Mouse (Mus musculus) hindbrain, embryonic 12.5 days (tissue): ENCODE results near the gene Upk3bl. TPM values are rescaled to one million over a fixed set of nuclear protein-coding genes. Genes with fewer than 3 reads are reported as not detected.

ENCODE experiments used
- ATAC-seq: fragments of 200-750 bp; cut with Nextera tagmentation; 2 replicates; pipeline ENCODE4 v1.8.0; 2017; ENCODE audit warnings: moderate TSS enrichment; ENCODE audit not compliant: low FRiP score
- H3K27ac ChIP-seq: fragments of 300-500 bp; sonication (generic); 2 replicates; pipeline ENCODE4 v1.5.1; 2016; ENCODE audit warnings: mild to moderate bottlenecking
- H3K27me3 ChIP-seq: fragments of 300-500 bp; sonication (generic); 2 replicates; pipeline ENCODE4 v1.6.1; 2016; ENCODE audit warnings: mild to moderate bottlenecking
- H3K36me3 ChIP-seq: fragments of 300-500 bp; sonication (generic); 2 replicates; pipeline ENCODE4 v1.6.1; 2016; ENCODE audit warnings: mild to moderate bottlenecking
- H3K4me1 ChIP-seq: fragments of 300-500 bp; sonication (generic); 2 replicates; pipeline ENCODE4 v1.6.1; 2016
- H3K4me2 ChIP-seq: fragments of 300-500 bp; sonication (generic); replicated peaks from 2 replicates; pipeline ENCODE4 v1.6.1; 2016; ENCODE audit warnings: mild to moderate bottlenecking
- H3K4me3 ChIP-seq: fragments of 300-500 bp; sonication (generic); 2 replicates; pipeline ENCODE4 v1.5.1; 2016; ENCODE audit warnings: mild to moderate bottlenecking
- H3K9ac ChIP-seq: fragments of 300-500 bp; sonication (generic); 2 replicates; pipeline ENCODE4 v1.6.1; 2016; ENCODE audit warnings: mild to moderate bottlenecking, moderate library complexity
- H3K9me3 ChIP-seq: fragments of 300-500 bp; sonication (generic); replicated peaks from 2 replicates; pipeline ENCODE4 v1.6.1; 2016; ENCODE audit warnings: mild to moderate bottlenecking
- WGBS: fragments of 180-500 bp; shearing (Covaris S2); methylation state at CpG from one replicate; pipeline ENCODE4 v1.1.7; 2016; 5-methylcytosine and 5-hydroxymethylcytosine counted together
- polyA plus RNA-seq: library from polyadenylated mRNA; unstranded; fragments of >200 nt; fragmentation: Nextera tagmentation; extraction: Ambion mirVana; gene quantifications from 2 replicates; pipeline ENCODE4 v1.2.1, GENCODE M21; 2016

Upk3bl gene
- 1.5 and 2.0 TPM in 2 replicates for polyA plus RNA-seq

DNA sequence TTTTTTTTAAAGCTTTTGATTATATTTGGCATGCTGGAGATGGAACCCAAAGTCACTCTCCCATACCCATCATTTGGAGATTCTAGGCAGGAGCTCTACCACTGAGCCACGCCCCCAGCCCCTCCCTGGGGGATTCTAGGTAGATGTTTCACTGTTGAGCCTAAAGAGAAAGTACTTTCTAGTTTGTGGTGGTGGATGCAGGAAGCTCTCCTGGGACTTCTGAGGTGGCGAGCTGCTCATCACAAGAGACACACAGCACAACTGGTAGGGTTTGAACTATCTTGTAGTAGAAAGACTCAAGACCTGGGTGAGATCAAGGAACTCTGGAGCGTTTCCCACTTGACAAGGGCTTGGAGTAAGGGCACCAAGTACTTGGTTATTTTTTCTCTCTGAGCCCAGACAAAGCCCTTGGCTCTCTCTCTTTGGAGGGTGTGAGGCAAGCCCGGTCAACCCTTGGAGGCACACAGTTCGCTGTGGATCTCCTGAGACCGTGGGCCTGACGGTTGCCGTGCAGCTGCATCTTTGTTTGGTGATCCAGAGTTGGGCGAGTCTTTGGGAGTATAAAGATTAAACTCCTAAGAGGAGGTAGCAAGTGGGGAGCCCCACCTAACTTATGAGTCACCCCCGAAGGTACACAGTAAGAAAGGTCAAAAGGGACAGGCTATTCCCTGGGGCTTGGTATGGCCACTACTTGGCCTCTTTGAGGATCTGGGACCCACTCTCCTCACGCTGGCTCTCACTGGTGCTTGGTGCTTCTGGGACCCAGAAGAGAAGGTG, at the start of gene Upk3bl:
Upk3bl (plus strand) TSS at position 192 of the 777 bp plus-strand sequence.
- H3K9ac ChIP-seq, result no peak within 1 kb of the TSS
- no peaks in the 10 kb centered on the region for H3K9me3 ChIP-seq
- ATAC-seq, result no peak
- no peak within 1 kb of the TSS for H3K27ac ChIP-seq
- no peaks in the 10 kb centered on the region for H3K36me3 ChIP-seq
- H3K27me3 ChIP-seq, result no peaks in the 10 kb centered on the region
- WGBS, result 95% methylated on average over 11 of the region's 11 CpGs
- H3K4me3 ChIP-seq, result no peak within 1 kb of the TSS
- H3K4me1 ChIP-seq, result peaks cover 18% of the 10 kb centered on the region
- H3K4me2 ChIP-seq, result no peak within 1 kb of the TSS

- no peak for ATAC-seq
- no peaks in the 10 kb centered on the region for H3K9me3 ChIP-seq
- H3K4me3 ChIP-seq, result no peak overlapping the region
- no peak overlapping the region for H3K4me2 ChIP-seq
- peaks cover 17% of the 10 kb centered on the region; the same call in 1 of the 2 replicates for H3K36me3 ChIP-seq
- no peak overlapping the region for H3K9ac ChIP-seq
- 78% methylated on average over 4 of the region's 4 CpGs for WGBS
- no peak overlapping the region for H3K27ac ChIP-seq
- H3K27me3 ChIP-seq, result no peaks in the 10 kb centered on the region
- no peaks in the 10 kb centered on the region; the same call in 1 of the 2 replicates for H3K4me1 ChIP-seq
Measured at GRCm38 (mm10) chr5:136004537-136004936, 49.8 kb upstream of the Upk3bl start.

GRCm38 (mm10) chr5:136007745-136008144, 46.5 kb upstream of the Upk3bl start:
- Histone ChIP-seq H3K27ac (no peak overlapping the region), H3K9ac (no peak overlapping the region), H3K4me2 (no peak overlapping the region), H3K27me3 (no peaks in the 10 kb centered on the region), H3K9me3 (no peaks in the 10 kb centered on the region), H3K4me3 (no peak overlapping the region), H3K36me3 (peaks cover 29% of the 10 kb centered on the region), H3K4me1 (no peaks in the 10 kb centered on the region; the same call in 1 of the 2 replicates)
- 81% methylated on average over 7 of the region's 7 CpGs for WGBS
- ATAC-seq, result no peak

GRCm38 (mm10) chr5:136014877-136015276, 39.4 kb upstream of the Upk3bl start:
- H3K36me3 ChIP-seq, result peaks cover 40% of the 10 kb centered on the region
- WGBS, result 86% methylated on average over 10 of the region's 10 CpGs
- H3K4me1 ChIP-seq, result peaks cover 12% of the 10 kb centered on the region; the same call in 1 of the 2 replicates
- no peak overlapping the region for H3K27ac ChIP-seq
- no peak overlapping the region for H3K9ac ChIP-seq
- ATAC-seq, result no peak
- H3K4me2 ChIP-seq, result no peak overlapping the region
- no peaks in the 10 kb centered on the region for H3K27me3 ChIP-seq
- H3K4me3 ChIP-seq, result no peak overlapping the region
- no peaks in the 10 kb centered on the region for H3K9me3 ChIP-seq

DNA sequence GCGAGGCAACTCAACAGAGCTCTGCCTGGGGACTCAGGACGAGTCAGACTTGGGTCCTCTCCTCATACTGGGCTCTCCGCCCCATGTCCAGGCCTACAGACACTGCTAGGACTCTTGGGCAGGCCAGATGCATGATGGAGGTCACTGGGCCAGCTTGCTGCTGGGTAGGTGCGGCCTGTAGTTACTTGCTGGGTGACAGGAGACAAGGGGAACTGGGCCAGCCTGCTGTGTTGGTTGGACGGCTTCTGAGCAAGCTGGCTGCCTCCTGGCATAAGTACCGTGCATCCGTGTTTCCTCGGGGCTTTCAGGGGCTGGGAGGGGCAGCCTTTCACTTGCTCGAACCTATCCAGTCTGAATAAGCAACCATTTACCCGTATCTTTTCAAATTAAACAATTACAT, 38.7 kb upstream of the Upk3bl start:
- no peaks in the 10 kb centered on the region for H3K27me3 ChIP-seq
- no peak overlapping the region for H3K4me3 ChIP-seq
- no peak overlapping the region for H3K4me2 ChIP-seq
- peaks cover 12% of the 10 kb centered on the region; the same call in 1 of the 2 replicates for H3K4me1 ChIP-seq
- no peak overlapping the region for H3K27ac ChIP-seq
- no peaks in the 10 kb centered on the region for H3K9me3 ChIP-seq
- 82% methylated on average over 10 of the region's 10 CpGs for WGBS
- peaks cover 40% of the 10 kb centered on the region for H3K36me3 ChIP-seq
- peak overlapping the region; percentile 10; the same call in 1 of the 2 replicates for H3K9ac ChIP-seq
- ATAC-seq, result no peak

DNA sequence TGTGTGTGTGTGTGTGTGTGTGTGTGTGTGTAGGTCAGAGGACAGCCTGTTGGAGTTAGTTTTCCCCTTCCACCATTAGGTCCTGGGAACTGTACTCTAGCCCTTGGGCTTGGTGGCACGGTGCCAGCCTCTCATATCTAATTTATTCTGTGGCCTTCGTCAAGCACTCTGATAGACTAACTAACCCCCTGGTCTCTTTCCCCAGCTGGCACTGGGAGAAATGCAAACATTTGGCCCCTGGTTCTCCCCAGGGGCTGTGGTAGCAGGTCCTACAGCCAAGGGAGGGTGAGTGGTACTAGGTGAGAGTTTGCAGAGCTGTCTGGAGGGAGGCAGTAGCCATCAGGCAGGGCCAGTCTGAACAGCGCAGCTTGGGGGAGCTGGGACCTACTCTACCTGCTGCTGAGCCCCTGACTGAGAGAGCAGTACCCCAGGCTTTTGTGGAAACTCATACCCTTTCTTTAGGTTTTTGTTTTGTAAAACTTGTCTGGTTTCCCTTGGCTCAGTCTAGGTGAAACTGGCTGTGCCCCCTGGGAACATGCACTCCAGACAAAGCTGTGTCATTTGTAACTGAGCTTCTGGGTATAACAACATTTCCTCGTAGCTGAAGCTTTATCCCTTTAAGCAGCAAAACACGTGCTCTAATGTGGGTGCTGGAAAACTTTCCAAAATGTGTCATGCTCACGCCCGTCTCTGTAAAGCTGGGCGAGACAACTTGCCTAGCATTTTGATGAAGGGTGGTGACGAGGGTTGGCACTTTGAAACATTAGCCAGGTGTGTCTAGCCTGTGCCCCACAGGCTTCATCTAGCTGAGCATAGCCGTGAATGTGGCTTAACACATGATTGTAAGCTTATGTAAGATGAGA, 38.0 kb upstream of the Upk3bl start:
- Histone ChIP-seq H3K27ac (0 out of 2 replicates have a peak overlapping the region, but pooled peaks have one; percentile 1), H3K4me1 (peaks cover 12% of the 10 kb centered on the region; the same call in 1 of the 2 replicates)

GRCm38 (mm10) chr5:136017262-136017661, 37.0 kb upstream of the Upk3bl start:
- H3K4me1 ChIP-seq, result peaks cover 12% of the 10 kb centered on the region; the same call in 1 of the 2 replicates
- 89% methylated on average over 6 of the region's 6 CpGs for WGBS
- peaks cover 33% of the 10 kb centered on the region for H3K36me3 ChIP-seq
- no peak overlapping the region for H3K9ac ChIP-seq
- H3K27ac ChIP-seq, result no peak overlapping the region
- H3K9me3 ChIP-seq, result no peaks in the 10 kb centered on the region
- no peak for ATAC-seq
- H3K4me3 ChIP-seq, result no peak overlapping the region
- H3K4me2 ChIP-seq, result no peak overlapping the region
- H3K27me3 ChIP-seq, result no peaks in the 10 kb centered on the region

More for the DNA sequence above, 38.0 kb upstream of the Upk3bl start:
- Histone ChIP-seq H3K4me2 (no peak overlapping the region), H3K27me3 (no peaks in the 10 kb centered on the region), H3K9me3 (no peaks in the 10 kb centered on the region), H3K4me3 (no peak overlapping the region), H3K36me3 (peaks cover 35% of the 10 kb centered on the region), H3K9ac (0 out of 2 replicates have a peak overlapping the region, but pooled peaks have one; percentile 33)
- WGBS, result 84% methylated on average over 10 of the region's 10 CpGs
- ATAC-seq, result no peak

- Histone ChIP-seq H3K4me3 (no peak overlapping the region), H3K36me3 (peaks cover 22% of the 10 kb centered on the region)
- 87% methylated on average over 2 of the region's 2 CpGs for whole genome bisulfite sequencing
Measured at GRCm38 (mm10) chr5:136018726-136019125, 35.6 kb upstream of the Upk3bl start.

GRCm38 (mm10) chr5:136019907-136020306, 34.4 kb upstream of the Upk3bl start:
- Histone ChIP-seq H3K9me3 (no peaks in the 10 kb centered on the region), H3K9ac (0 out of 2 replicates have a peak overlapping the region, but pooled peaks have one; percentile 23), H3K27ac (no peak overlapping the region), H3K4me1 (peaks cover 10% of the 10 kb centered on the region; the same call in 1 of the 2 replicates), H3K4me2 (no peak overlapping the region), H3K4me3 (no peak overlapping the region), H3K27me3 (no peaks in the 10 kb centered on the region), H3K36me3 (peaks cover 19% of the 10 kb centered on the region)
- WGBS, result 25% methylated on average over 1 of the region's 1 CpGs
- no peak for ATAC-seq

More at GRCm38 (mm10) chr5:136018726-136019125, 35.6 kb upstream of the Upk3bl start:
- Histone ChIP-seq H3K4me1 (peaks cover 12% of the 10 kb centered on the region; the same call in 1 of the 2 replicates), H3K27me3 (no peaks in the 10 kb centered on the region), H3K9ac (no peak overlapping the region), H3K4me2 (no peak overlapping the region), H3K9me3 (no peaks in the 10 kb centered on the region), H3K27ac (no peak overlapping the region)
- no peak for ATAC-seq

GRCm38 (mm10) chr5:136025712-136026111, 28.6 kb upstream of the Upk3bl start:
- WGBS, result 91% methylated on average over 3 of the region's 3 CpGs
- Histone ChIP-seq H3K27ac (no peak overlapping the region), H3K9ac (no peak overlapping the region), H3K36me3 (peaks cover 60% of the 10 kb centered on the region), H3K4me3 (no peak overlapping the region), H3K9me3 (no peaks in the 10 kb centered on the region), H3K4me2 (no peak overlapping the region), H3K27me3 (no peaks in the 10 kb centered on the region), H3K4me1 (no peaks in the 10 kb centered on the region)
- ATAC-seq, result no peak

- H3K4me2 ChIP-seq, result no peak overlapping the region
- no peaks in the 10 kb centered on the region for H3K9me3 ChIP-seq
- H3K36me3 ChIP-seq, result peaks cover 66% of the 10 kb centered on the region
- H3K27ac ChIP-seq, result no peak overlapping the region
- ATAC-seq, result no peak
- WGBS, result 82% methylated on average over 9 of the region's 9 CpGs
- H3K27me3 ChIP-seq, result no peaks in the 10 kb centered on the region
- H3K4me3 ChIP-seq, result no peak overlapping the region
- no peak overlapping the region; the same call in 1 of the 2 replicates for H3K9ac ChIP-seq
- no peaks in the 10 kb centered on the region for H3K4me1 ChIP-seq
Measured at GRCm38 (mm10) chr5:136026859-136027258, 27.4 kb upstream of the Upk3bl start.
